Mouse (Mus musculus): Measurements from ENCODE around the gene Eps8.

DNA sequence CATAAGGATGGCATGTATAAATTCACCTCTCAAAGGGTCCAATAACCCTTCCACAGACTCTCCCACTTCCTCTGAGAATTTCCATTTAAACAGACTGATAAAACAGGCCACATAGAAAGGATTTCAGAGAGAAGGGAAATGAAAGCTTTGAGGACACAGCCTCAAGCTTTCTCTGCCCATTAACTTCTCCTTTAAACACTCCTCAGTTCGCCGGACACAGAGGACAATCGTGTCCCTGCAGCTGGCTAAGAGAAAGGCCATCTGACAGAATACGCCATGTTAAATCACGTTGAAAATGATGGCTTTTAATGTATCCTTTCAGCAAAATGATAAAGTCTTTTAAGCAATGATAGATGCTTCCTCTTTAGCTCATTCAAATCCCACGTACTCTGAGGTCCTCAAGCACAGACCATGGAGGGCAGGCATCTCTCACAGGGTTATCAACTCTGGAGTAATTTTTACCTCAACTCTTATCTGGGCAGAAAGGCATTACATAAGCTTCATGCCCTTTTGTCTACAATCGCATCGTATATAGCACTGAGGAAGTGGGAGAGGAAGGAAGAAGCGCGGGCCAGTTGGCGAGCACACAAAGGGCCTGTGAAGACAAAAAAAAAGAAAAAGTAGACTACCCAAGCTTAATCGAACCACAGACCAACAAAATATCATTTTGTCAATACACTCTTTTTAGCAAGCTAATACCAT lies 77.9 kb downstream of the Eps8 start:
- TF ChIP-seq BHLHE40 (IDR thresholded peaks at IDR 0.05; ENCODE audit: borderline replicate concordance, low read depth, low read length) = no peak
- TF ChIP-seq E2F4 (IDR thresholded peaks at IDR 0.05; ENCODE audit: borderline replicate concordance, low read depth, low read length) = no peak
- no peak for TF ChIP-seq ZMIZ1 (IDR thresholded peaks at IDR 0.05; ENCODE audit: low read depth, low read length)
- no peak for TF ChIP-seq CTCF (IDR thresholded peaks at IDR 0.05 in 2 of 3, conservative IDR thresholded peaks at IDR 0.05 in 1 of 3; ENCODE audit: control insufficient read depth in 1 of 3, insufficient read depth in 1 of 3, low read depth in 2 of 3, low read length in 3 of 3, poor library complexity in 1 of 3, severe bottlenecking in 1 of 3)
